In the genomic region with DNA sequence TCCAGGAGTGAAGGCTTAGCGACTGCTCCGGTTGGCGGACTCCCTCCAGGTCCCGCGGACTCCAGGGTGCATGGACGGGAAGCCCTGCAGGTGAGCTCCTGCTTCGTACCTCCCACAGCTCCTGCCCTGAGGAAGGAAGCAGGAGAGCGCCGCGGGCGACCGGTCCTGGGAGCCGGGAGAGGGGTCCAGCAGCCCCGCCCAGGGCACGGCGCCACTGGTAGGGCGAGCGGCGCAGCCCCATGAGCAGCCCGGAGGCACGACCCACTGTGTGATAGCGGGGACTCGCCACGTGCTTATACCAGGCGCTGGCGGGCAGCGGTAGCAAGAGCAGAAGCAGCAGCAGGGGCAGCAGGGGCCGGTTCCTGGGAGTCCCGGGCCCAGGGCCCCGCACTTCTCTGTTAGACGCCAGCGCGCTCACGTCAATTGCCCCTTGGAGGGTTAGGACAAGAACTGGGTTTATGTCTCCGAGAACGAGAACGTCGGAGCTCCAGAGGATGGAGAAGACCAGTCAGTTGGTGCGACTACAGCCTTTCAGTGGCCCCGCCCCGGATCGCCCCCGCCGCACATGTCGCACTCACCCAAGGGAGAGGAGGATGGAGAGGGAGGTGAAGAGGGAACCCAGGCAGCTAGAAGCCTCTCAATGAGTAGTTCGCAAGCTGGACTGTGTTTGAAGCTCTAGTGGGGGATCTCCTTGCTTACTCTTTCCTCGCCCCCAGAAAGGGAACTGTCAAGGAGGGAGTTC, we compare ENCODE assay signal across 8 mouse cellular contexts. TPM values are rescaled to one million over a fixed set of nuclear protein-coding genes. Genes with fewer than 3 reads are reported as not detected.
DNase-seq lines count a peak whose midpoint lies in the region; ATAC-seq and TF ChIP-seq lines count a peak whose summit lies in the region.

A gene (minus strand): TSS at position 441 of the 742 bp plus-strand sequence.

- H3K9me3 ChIP-seq in forebrain, embryonic 16.5 days (ENCODE audit: control insufficient read depth, low read length) = no peaks in the 10 kb centered on the region
- H3K9me3 ChIP-seq in limb, embryonic 10.5 days (replicated peaks) = no peaks in the 10 kb centered on the region
- H3K9me3 ChIP-seq in midbrain, embryonic 14.5 days (ENCODE audit: control insufficient read depth, low read length) = no peaks in the 10 kb centered on the region

- peak within 1 kb of the TSS; percentile 44 for H3K4me2 ChIP-seq in forebrain, embryonic 16.5 days (ENCODE audit: low read length)
- H3K4me2 ChIP-seq in midbrain, embryonic 14.5 days (ENCODE audit: low read length) = peak within 1 kb of the TSS; percentile 52

- no peak for DNase-seq in spleen, adult 2 months (ENCODE audit: low read depth in 1 of 2, low spot score in 2 of 2)
- no peak for DNase-seq in spleen, adult 18-20 months
- peak; percentile 65 for DNase-seq in limb, embryonic 10.5 days (ENCODE audit: low spot score)
- DNase-seq in midbrain, embryonic 14.5 days = peak; percentile 38
- DNase-seq in frontal cortex, postnatal 14 days (ENCODE audit: low spot score in 2 of 2) = no peak
- no peak for DNase-seq in cerebellum, adult 18-20 months
- no peak for DNase-seq in layer of hippocampus, adult 18-20 months (ENCODE audit: low spot score in 2 of 2)

- ATAC-seq in forebrain, embryonic 16.5 days = no peak
- ATAC-seq in midbrain, embryonic 14.5 days (ENCODE audit: low FRiP score, low TSS enrichment) = no peak

- 6% methylated on average over 47 of the region's 47 CpGs for WGBS in spleen, adult 2 months
- WGBS in forebrain, embryonic 16.5 days = under 1% methylated on average over 47 of the region's 47 CpGs
- WGBS in limb, embryonic 10.5 days = 2% methylated on average over 47 of the region's 47 CpGs
- WGBS in midbrain, embryonic 14.5 days = 1% methylated on average over 47 of the region's 47 CpGs

- peaks cover 10% of the 10 kb centered on the region for H3K27me3 ChIP-seq in spleen, adult 2 months (ENCODE audit: control insufficient read depth, insufficient read depth, low read length)
- peaks cover 41% of the 10 kb centered on the region for H3K27me3 ChIP-seq in forebrain, embryonic 16.5 days (replicated peaks; ENCODE audit: control insufficient read depth, insufficient read depth, low read length)
- peaks cover 54% of the 10 kb centered on the region for H3K27me3 ChIP-seq in limb, embryonic 10.5 days (ENCODE audit: low read depth, poor library complexity, severe bottlenecking)
- H3K27me3 ChIP-seq in midbrain, embryonic 14.5 days (ENCODE audit: control insufficient read depth, insufficient read depth, low read length) = peaks cover 37% of the 10 kb centered on the region

- peak within 1 kb of the TSS; percentile 26; the same call in 1 of the 2 replicates for H3K4me3 ChIP-seq in spleen, adult 2 months (ENCODE audit: extremely low read depth, insufficient read depth, insufficient read length)
- H3K4me3 ChIP-seq in forebrain, embryonic 16.5 days (replicated peaks; ENCODE audit: low read length) = peak within 1 kb of the TSS; percentile 29
- peak within 1 kb of the TSS; percentile 57 for H3K4me3 ChIP-seq in limb, embryonic 10.5 days
- peak within 1 kb of the TSS; percentile 30 for H3K4me3 ChIP-seq in midbrain, embryonic 14.5 days (replicated peaks; ENCODE audit: low read depth, low read length)

- no peaks in the 10 kb centered on the region for H3K36me3 ChIP-seq in spleen, adult 2 months (ENCODE audit: control insufficient read depth, insufficient read depth, low read length)
- H3K36me3 ChIP-seq in forebrain, embryonic 16.5 days (ENCODE audit: control insufficient read depth, insufficient read depth) = no peaks in the 10 kb centered on the region
- H3K36me3 ChIP-seq in limb, embryonic 10.5 days = no peaks in the 10 kb centered on the region
- no peaks in the 10 kb centered on the region for H3K36me3 ChIP-seq in midbrain, embryonic 14.5 days (ENCODE audit: control insufficient read depth, insufficient read depth, low read length)

- H3K4me1 ChIP-seq in spleen, adult 2 months (ENCODE audit: control insufficient read depth, insufficient read depth, insufficient read length) = peaks cover 6% of the 10 kb centered on the region; the same call in 1 of the 2 replicates
- H3K4me1 ChIP-seq in forebrain, embryonic 16.5 days (replicated peaks; ENCODE audit: control insufficient read depth, insufficient read depth, low read length) = peaks cover 10% of the 10 kb centered on the region
- peaks cover 24% of the 10 kb centered on the region for H3K4me1 ChIP-seq in limb, embryonic 10.5 days
- 0 out of 2 replicates have a peak, but pooled peaks cover 5% of the 10 kb centered on the region for H3K4me1 ChIP-seq in midbrain, embryonic 14.5 days (ENCODE audit: control insufficient read depth, insufficient read depth, low read length)

- peak within 1 kb of the TSS; percentile 18 for H3K9ac ChIP-seq in forebrain, embryonic 16.5 days (replicated peaks; ENCODE audit: low read depth, low read length)
- H3K9ac ChIP-seq in midbrain, embryonic 14.5 days (replicated peaks; ENCODE audit: low read length) = peak within 1 kb of the TSS; percentile 40; the same call in 1 of the 2 replicates

- TF ChIP-seq POLR2A in spleen, adult 2 months (IDR thresholded peaks at IDR 0.05; ENCODE audit: low read depth, low read length) = no peak

- H3K27ac ChIP-seq in spleen, adult 2 months (ENCODE audit: insufficient read depth, low read length) = no peak within 1 kb of the TSS
- no peak within 1 kb of the TSS for H3K27ac ChIP-seq in forebrain, embryonic 16.5 days (ENCODE audit: low read length)
- peak within 1 kb of the TSS; percentile 42; the same call in 1 of the 2 replicates for H3K27ac ChIP-seq in limb, embryonic 10.5 days
- no peak within 1 kb of the TSS for H3K27ac ChIP-seq in midbrain, embryonic 14.5 days (replicated peaks; ENCODE audit: low read depth, low read length)

- no peak for TF ChIP-seq CTCF in spleen, adult 2 months (IDR thresholded peaks at IDR 0.05; ENCODE audit: extremely low read depth, insufficient read depth, insufficient read length, insufficient replicate concordance)

RNA-seq across cellular contexts. Expression of the gene that starts here (rescaled TPM):
- polyA plus RNA-seq in spleen, adult 2 months (2012; rRNA removed) = 0.71 and 1.7 TPM in 2 replicates
- not detected in 2 replicates for polyA plus RNA-seq in forebrain, embryonic 16.5 days (2015; fragmentation: Nextera tagmentation; extraction: Ambion mirVana)
- 0.88 and 1.1 TPM in 2 replicates for polyA plus RNA-seq in limb, embryonic 10.5 days (2016; fragmentation: Nextera tagmentation; extraction: Ambion mirVana)
- polyA plus RNA-seq in midbrain, embryonic 14.5 days (2014; fragmentation: Nextera tagmentation; extraction: Ambion mirVana) = not detected in 2 replicates
- total RNA-seq in layer of hippocampus, adult 18-20 months (2021) = 1 to 10 TPM; 1.3 to 2.0 TPM

Comparison
In these comparisons a context has a peak if more than half of its experiments do, and no peak if none do; other contexts are left out.
1. Peak in DNase-seq, H3K4me3 ChIP-seq, H3K9ac ChIP-seq and H3K4me2 ChIP-seq in midbrain, embryonic 14.5 days; RNA of the gene not detected or under 1 TPM.